11 mouse cellular contexts compared by ENCODE assay signal in genomic region chr3:132103020-132103419, GRCm38 (mm10). TPM values are rescaled to one million over a fixed set of nuclear protein-coding genes. Genes with fewer than 3 reads are reported as not detected.
DNase-seq lines count a peak whose midpoint lies in the region; ATAC-seq lines count a peak whose summit lies in the region.
"Had no signal": no experiment of that assay in that cellular context is flagged by ENCODE, and none has a peak within 500 bp of the region (broad histone marks: within the 10 kb centered on the region; RNA-seq: fewer than 3 reads in every experiment).

No protein-coding gene starts in this region.

- intact Hi-C loops in heart, postnatal 10 days (cut with DNase I), result no loop called here

- no peaks in the 10 kb centered on the region for H3K36me3 ChIP-seq in heart, embryonic 15.5 days
- no peaks in the 10 kb centered on the region for H3K36me3 ChIP-seq in limb, embryonic 15.5 days
- no peaks in the 10 kb centered on the region for H3K36me3 ChIP-seq in hindbrain, embryonic 10.5 days

- DNase-seq in heart, postnatal 10 days, result no peak
- DNase-seq in cerebellum, adult 18-20 months, result peak; percentile 56 to 59
- peak; percentile 26 to 62 for DNase-seq in frontal cortex, postnatal 36 days (ENCODE audit: low spot score in 2 of 2)
- no peak for DNase-seq in adrenal gland, adult 8-10 months
- no peak for DNase-seq in hindbrain, embryonic 10.5 days (ENCODE audit: low spot score)
- no peak for DNase-seq in ovary, postnatal 14 days (ENCODE audit: low spot score)
- DNase-seq: midbrain, embryonic 14.5 days; thymus, postnatal 14 days had no signal

- H3K9me3 ChIP-seq in heart, embryonic 15.5 days (replicated peaks), result no peaks in the 10 kb centered on the region
- H3K9me3 ChIP-seq in limb, embryonic 15.5 days, result no peaks in the 10 kb centered on the region
- no peaks in the 10 kb centered on the region for H3K9me3 ChIP-seq in hindbrain, embryonic 10.5 days

- ATAC-seq in heart, embryonic 15.5 days (replicated peaks; ENCODE audit: insufficient number of reproducible peaks, insufficient read depth, low FRiP score, low read depth), result no peak
- no peak for ATAC-seq in limb, embryonic 15.5 days (ENCODE audit: insufficient number of reproducible peaks, low FRiP score, low TSS enrichment, low read depth)

- 49% methylated on average over 9 of the region's 9 CpGs for WGBS in heart, embryonic 15.5 days
- WGBS in limb, embryonic 15.5 days, result 41% methylated on average over 9 of the region's 9 CpGs
- whole genome bisulfite sequencing in hindbrain, embryonic 10.5 days, result 61% methylated on average over 9 of the region's 9 CpGs

- H3K4me2 ChIP-seq in heart, embryonic 15.5 days, result peak overlapping the region; percentile 32
- 0 out of 2 replicates have a peak overlapping the region, but pooled peaks have one; percentile 8 for H3K4me2 ChIP-seq in limb, embryonic 15.5 days

- no peak overlapping the region for H3K9ac ChIP-seq in heart, embryonic 15.5 days
- H3K9ac ChIP-seq in limb, embryonic 15.5 days, result no peak overlapping the region

- H3K27ac ChIP-seq in heart, embryonic 15.5 days, result no peak overlapping the region
- no peak overlapping the region for H3K27ac ChIP-seq in limb, embryonic 15.5 days
- no peak overlapping the region for H3K27ac ChIP-seq in hindbrain, embryonic 10.5 days

- no peaks in the 10 kb centered on the region for H3K4me1 ChIP-seq in heart, embryonic 15.5 days (replicated peaks)
- H3K4me1 ChIP-seq in limb, embryonic 15.5 days, result peaks cover 5% of the 10 kb centered on the region; the same call in 1 of the 2 replicates
- no peaks in the 10 kb centered on the region for H3K4me1 ChIP-seq in hindbrain, embryonic 10.5 days (replicated peaks)

- H3K4me3 ChIP-seq in heart, embryonic 15.5 days, result no peak overlapping the region
- H3K4me3 ChIP-seq in limb, embryonic 15.5 days, result no peak overlapping the region
- H3K4me3 ChIP-seq in hindbrain, embryonic 10.5 days, result no peak overlapping the region

- no peaks in the 10 kb centered on the region for H3K27me3 ChIP-seq in heart, embryonic 15.5 days
- no peaks in the 10 kb centered on the region for H3K27me3 ChIP-seq in limb, embryonic 15.5 days
- H3K27me3 ChIP-seq in hindbrain, embryonic 10.5 days (ENCODE audit: insufficient read depth, poor library complexity, severe bottlenecking), result no peaks in the 10 kb centered on the region

RNA-seq across cellular contexts. Expression of gene Dkk2, which starts 17.9 kb away (rescaled TPM):
- polyA plus RNA-seq in heart, embryonic 15.5 days (2015; fragmentation: Nextera tagmentation; extraction: Ambion mirVana), result 1.5 and 4.2 TPM in 2 replicates
- total RNA-seq in heart, postnatal 10 days (2021), result under 1 TPM; 0.29 to 0.55 TPM
- polyA plus RNA-seq in limb, embryonic 15.5 days (2015; fragmentation: Nextera tagmentation; extraction: Ambion mirVana), result 68.7 and 88.5 TPM in 2 replicates
- 1 to 10 TPM; 2.5 to 5.9 (median 4.1) TPM for total RNA-seq in adrenal gland, adult 8-10 months (2022)
- 6.8 and 9.8 TPM in 2 replicates for polyA plus RNA-seq in hindbrain, embryonic 10.5 days (2016; fragmentation: Nextera tagmentation; extraction: Ambion mirVana)
- total RNA-seq: hematopoietic stem cell, adult 5-6 weeks had no signal

Comparison
In these comparisons a context has a peak if more than half of its experiments do, and no peak if none do; other contexts are left out.
1. DNase-seq: peak in cerebellum, adult 18-20 months (2 of 2) and frontal cortex, postnatal 36 days (2 of 2); none in heart, postnatal 10 days (0 of 2), adrenal gland, adult 8-10 months (single experiment), hindbrain, embryonic 10.5 days (single experiment) and ovary, postnatal 14 days (single experiment).